Mouse (Mus musculus) G1E (cell line): Measurements from ENCODE around the gene Dennd6b.

Experiments used
- CTCF ChIP-seq: IDR thresholded peaks from 2 replicates; pipeline ENCODE4 v1.5.1; 2012; ENCODE audit warnings: low read depth, low read length, inconsistent platforms, mixed read lengths
- GATA1 ChIP-seq: IDR thresholded peaks from 2 replicates; pipeline ENCODE4 v1.6.1; 2012; ENCODE audit warnings: borderline replicate concordance, low read length, inconsistent platforms, mixed read lengths
- POLR2AphosphoS5 ChIP-seq: IDR thresholded peaks from 2 replicates; pipeline ENCODE4 v1.6.1; 2012; ENCODE audit warnings: low read depth, low read length, inconsistent platforms; ENCODE audit not compliant: insufficient replicate concordance
- TAL1 ChIP-seq: conservative IDR thresholded peaks from 2 replicates; pipeline ENCODE4 v1.6.1; 2012; ENCODE audit warnings: low read depth, low read length, inconsistent platforms, mixed read lengths

GRCm38 (mm10) chr15:89213517-89213916 lies 17.2 kb upstream of the Dennd6b start:
- TF ChIP-seq GATA1, result no peak
- TF ChIP-seq CTCF, result no peak
- no peak for TF ChIP-seq POLR2AphosphoS5
- TF ChIP-seq TAL1, result no peak
